Mouse (Mus musculus): ENCODE results near the gene Mbtps1.

DNA sequence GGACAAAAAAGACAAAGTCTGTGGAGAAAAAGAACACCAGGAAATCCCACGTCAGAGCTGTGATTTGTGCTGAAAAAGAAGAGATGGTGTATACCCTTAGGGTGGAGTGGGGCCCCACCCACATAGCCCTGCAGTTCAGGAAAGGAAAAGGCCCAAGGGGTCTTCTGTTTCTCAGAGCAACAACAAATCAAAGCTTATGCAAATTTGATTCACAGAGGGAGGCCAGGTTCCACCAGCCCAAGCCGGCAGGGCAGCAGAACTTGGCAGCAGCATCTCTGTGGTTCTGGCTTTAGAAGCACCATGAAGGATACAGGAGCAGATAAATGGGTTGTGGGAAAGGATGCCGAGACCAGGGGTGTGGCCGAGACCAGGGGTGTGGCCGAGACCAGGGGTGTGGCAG lies 79.9 kb downstream of the Mbtps1 start:
- TF ChIP-seq CTCF (IDR thresholded peaks at IDR 0.05; ENCODE audit: low read depth, low read length), result no peak
- no peak for TF ChIP-seq GATA2 (IDR thresholded peaks at IDR 0.05; ENCODE audit: borderline replicate concordance, low read depth, low read length)
